Mouse (Mus musculus) cerebellum, postnatal 4 days (tissue): Measurements from ENCODE around the gene Usp36.

Experiments
- DNase-seq, 2 experiments: peaks; one replicate each; pipeline ENCODE4 v3.0.0; 2022; ENCODE audit warnings: low spot score in 2 of 2, mixed read lengths in 1 of 2

Usp36 gene

DNA sequence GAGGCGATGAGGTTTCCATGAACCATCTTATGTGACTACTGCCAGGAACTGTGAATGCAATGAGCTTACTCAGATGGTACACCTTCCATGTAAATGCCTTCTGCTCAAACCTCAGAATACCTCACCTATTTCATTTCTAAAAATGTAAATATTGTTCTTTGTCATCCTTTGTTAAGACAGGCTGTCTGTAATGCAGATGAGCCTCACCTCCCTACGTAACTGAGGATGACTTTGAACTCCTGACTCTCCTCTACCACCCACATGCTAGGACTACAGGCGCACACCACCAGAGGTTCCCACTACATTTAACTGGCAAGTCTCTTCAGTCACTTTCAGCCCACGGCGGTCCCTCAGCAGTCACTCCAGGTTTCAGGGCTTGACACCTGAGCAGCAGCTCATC is 67.1 kb downstream of the Usp36 start:
- no peak for DNase-seq

- DNase-seq, result no peak
Observed at GRCm38 (mm10) chr11:118222351-118222885, 67.6 kb downstream of the Usp36 start.

DNA sequence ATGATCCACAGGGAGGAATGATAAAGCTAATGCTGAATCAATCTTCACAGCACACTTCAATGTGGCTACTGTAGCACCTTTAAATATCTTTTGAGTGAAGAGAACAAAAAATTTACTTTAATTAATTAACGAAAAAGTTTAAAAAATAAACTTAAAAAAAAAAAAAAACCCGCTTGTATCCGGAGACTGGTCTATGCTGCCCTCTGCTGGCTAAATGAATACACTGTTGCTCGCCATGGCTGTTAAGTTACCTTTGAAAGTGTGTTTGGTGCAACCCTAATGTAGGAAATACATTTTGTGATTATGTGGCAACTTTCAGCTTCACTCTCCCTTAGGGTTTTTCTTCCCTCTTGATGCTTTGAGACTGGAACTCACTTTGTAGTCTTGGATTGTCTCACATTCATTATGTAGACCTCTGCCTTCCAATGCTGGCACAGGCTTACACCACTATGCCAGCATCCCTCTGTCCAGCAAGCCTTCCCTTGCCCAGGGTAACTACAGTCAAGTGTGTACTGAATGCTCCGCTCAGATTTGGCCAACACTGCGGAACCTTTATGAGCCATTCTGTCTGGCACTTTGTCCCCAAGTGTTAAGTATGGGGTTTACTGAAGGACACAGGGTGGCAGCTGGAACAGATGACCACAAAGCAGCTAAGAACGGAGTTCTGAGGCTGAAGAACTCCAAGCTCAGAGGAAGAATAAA is 69.3 kb downstream of the Usp36 start:
- peak in 1 of 2 experiments; percentile 63 for DNase-seq

GRCm38 (mm10) chr11:118219066-118219465 is 71.0 kb downstream of the Usp36 start:
- DNase-seq, result no peak

DNA sequence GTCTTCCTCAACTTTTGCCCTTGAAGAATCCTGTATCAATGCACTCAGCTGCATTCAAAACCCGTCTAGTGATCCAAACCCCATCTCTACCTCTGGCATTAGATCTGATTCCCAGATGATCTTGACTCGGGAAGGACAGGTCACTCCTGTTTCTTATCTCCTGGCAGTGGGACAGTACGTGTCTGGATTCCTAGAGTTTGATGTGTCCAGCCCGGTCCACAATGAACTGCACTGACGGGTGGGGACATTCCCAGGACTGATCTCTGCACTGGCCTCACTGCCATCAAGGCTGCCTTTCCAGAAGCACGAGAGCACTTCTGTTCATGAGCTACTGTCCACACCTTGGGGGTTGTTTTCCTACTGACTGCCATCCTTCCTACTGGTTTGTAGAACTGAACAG is 73.6 kb downstream of the Usp36 start:
- no peak for DNase-seq

- DNase-seq, result no peak
Observed at GRCm38 (mm10) chr11:118215928-118216458, 74.1 kb downstream of the Usp36 start.

DNA sequence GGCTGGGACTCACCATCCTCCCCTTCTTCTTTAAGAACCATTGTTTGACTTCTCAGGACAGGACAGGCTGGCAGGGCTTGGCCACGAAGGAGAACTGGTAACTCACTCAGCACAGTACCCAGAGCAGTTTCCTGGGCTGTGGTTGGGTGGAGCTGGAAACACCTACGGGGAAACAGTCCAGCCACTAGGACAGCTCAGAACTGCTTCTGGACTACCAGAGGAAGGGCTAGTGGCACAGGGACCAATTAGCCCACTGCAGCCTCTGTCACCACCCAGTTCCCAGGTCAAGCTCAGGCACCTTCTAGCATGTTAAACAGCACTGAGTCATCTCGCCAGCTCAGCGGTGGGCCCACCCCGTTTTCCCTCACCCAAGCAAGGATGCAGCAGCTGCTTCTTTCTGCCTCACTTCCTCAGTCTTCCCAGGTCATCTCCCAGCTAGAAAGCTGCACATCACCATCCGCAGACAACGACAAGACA is 77.4 kb downstream of the Usp36 start:
- DNase-seq, result no peak

GRCm38 (mm10) chr11:118211749-118212635 is 78.1 kb downstream of the Usp36 start:
- no peak for DNase-seq

DNA sequence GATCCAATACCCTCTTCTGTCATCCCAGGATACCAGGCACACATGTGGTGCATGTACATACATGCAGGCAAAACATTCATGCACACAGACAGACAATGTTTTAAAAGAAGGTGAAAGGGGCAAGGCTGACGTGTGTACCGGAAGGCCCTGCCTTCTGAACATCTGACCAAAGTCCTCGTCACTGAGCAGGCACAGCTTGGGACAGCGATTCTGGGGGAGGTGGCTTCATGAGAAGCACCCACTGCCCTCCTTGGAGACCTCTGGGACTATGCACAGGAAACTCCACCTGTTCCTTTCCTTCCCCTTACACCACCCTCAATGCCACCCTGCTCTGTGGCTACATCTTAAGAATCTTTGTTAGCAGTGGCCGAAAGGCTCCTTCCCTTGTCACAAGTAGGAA is 79.1 kb downstream of the Usp36 start:
- DNase-seq, result no peak

GRCm38 (mm10) chr11:118210116-118210515 is 79.9 kb downstream of the Usp36 start:
- peak in 1 of 2 experiments; percentile 68 for DNase-seq
